Mouse (Mus musculus) right cerebral cortex, postnatal 36 days (tissue): ENCODE results near the gene Pisd.
"Not testable (repeated sequence)": the region's sequence is repeated elsewhere in the genome, so short reads cannot be mapped to it uniquely, and the experiment has no call there.

Experiments used
- DNase-seq, 2 experiments: peaks; one replicate each; pipeline ENCODE4 v3.0.0; 2022; ENCODE audit warnings: low spot score in 2 of 2, mixed read lengths in 1 of 2

Pisd gene

DNA sequence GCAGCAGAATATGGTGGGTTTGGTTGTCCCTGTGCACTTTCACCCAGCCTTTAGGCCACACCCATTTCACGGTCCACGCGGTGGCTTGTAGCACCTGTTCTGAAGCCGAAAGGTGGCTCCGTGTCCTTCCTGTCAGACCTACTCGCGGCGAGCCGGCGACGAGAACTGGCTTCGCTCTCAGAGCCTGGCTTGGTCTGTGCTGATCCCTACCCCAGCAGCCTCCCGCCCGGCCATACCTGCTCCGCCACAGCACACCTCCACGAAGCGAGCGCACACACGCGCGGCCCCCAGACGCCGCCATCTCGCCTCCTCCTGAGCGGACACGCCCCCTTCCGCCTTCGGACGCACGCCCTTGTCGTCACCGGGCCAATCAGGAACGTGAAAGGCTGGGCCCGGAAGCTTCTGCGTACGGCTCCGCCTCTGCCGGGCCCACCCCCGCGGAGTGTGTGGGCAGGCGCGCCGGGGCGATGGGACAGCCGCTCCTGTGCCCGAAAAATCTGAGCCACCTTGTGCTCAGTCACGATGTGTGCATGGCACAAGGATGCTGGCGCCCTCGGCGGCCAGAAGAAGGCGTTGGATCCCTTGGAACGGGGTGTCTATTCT, at the start of gene Pisd:
Gene Pisd (minus strand): TSS at position 334 of the 603 bp plus-strand sequence.
- DNase-seq = peak; percentile 97

DNA sequence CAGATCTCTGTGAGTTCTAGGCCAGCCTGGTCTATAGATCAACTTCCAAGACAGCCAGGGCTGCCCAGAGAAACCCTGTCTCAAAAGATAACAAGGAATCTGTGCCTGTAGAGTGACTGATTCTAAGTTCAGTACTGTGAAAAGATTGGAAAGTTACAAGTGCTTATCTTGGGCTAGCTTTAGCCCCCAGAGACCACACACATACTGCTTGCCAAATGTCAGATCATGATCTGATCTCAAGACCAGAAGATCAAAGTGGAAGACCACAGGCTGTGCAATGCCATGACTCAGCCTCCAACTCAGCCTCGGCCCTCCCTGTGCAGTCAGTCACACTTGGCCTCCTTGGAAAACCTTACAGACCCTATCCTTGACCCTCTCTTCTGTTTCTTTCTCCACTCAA, 49.1 kb upstream of the Pisd start:
- DNase-seq = no peak

DNA sequence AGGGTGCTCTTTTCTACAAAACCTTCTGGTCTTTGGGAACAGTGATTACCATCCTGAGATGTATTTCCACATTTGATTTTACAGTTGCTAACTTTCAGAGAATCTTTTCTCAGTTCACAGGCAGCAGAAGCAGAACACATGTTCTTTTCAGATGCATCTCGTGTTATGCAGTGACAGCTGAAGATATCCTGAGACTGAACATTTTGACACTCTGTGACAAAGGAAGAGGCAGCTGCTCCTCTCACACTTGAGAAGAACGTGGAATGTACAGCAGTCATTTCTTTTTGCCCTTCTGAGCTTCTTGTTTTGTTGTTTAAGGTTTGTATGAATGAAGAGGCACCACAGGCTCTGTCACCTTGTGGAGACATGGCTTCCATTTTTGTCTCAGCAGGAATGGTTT, 44.6 kb upstream of the Pisd start:
- no peak for DNase-seq

DNA sequence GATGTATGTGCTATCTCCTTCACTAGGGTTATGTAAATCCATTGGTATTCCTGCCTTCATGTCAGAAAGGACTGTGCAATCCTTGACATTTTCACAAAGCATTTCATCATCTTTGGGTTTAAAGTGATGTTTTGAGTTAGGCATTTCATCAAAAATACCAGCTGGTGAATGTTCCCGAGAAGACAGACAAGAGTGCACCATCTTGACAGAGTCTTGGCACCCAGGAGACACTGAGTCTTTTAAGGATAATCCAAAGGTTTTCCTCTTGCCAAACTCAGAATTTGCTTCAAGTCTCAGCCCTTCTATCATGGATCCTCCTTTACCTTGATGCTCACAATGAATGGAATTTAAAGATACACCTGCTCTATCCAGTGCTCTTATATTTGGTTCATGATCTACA, 43.3 kb upstream of the Pisd start:
- DNase-seq = not testable (repeated sequence)

DNA sequence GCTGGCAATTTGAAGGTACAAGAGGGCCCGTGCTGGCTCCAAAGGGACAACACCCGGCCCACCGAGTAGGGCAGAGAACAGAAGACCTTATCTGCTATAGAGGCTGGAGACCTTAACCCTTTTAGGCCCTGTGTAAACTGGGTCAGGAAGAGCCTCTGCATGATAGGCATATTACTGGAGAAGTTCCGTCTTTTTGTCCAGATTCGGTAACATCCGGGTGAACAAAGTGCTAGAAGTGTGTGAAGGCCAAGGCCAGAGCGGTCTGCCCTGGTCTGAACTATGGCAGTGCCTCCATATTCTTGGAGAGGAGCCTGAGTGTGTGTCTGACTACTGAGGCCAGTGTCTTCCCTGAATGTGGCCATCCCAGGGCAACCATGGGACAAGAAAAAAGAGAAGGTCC, 41.6 kb upstream of the Pisd start, which contains the start of gene Gm20671:
Gene Gm20671 (minus strand): TSS at position 101 of the 400 bp plus-strand sequence.
- DNase-seq = no peak

DNA sequence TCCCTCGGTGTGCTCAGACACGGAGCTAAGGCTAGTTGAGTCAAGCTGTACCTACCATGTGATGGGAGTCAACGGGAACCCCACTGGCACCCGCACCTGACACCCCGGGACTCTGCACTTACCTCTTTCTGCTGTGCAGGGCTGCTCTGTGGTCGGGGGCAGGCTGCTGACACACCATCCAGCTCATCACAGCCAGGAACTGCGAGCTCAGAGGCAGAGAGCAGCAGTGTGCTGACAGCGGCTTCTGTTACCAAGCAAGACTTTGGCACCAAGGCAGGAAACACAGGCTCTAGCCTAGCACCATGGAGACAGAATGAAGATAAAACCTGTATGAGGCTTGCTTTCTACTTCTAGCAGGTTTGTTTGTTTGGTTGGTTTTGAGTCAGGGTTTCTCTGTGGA, 35.0 kb upstream of the Pisd start:
- no peak for DNase-seq

DNA sequence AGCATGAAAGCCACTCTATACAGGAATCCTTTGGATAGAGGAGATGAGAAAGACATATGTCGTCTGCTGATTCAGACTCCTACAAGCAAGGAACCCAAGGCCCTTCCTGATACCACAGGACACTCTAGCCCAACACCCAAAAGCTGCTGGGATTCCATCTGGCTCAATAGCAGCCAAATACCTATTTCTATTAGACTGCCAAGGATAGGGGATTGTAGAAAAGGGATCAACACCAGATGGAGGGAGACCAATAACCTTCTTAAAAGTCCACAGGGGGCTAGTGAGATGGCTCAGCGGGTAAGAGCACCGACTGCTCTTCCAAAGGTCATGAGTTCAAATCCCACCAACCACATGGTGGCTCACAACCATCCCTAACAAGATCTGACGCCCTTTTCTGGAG, 29.9 kb upstream of the Pisd start:
- no peak for DNase-seq

DNA sequence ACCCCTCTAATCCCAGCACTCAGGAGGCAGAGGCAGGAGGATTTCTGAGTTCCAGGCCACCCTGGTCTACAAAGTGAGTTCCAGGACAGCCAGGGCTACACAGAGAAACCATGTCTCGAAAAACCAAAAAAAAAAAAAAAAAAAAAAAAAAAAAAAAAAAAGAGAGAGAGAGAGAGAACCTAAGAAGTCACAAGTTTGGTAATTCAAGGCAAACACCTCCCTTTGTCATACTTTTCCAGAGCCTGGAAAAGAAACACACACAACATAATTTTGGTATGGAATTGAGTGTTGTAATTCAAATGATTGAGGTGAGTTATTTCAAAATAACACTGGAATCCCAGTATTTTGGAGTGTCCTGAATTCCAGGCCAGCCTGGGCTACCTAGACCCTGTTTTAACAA, 1.0 kb upstream of the Pisd start:
- not testable (repeated sequence) for DNase-seq

DNA sequence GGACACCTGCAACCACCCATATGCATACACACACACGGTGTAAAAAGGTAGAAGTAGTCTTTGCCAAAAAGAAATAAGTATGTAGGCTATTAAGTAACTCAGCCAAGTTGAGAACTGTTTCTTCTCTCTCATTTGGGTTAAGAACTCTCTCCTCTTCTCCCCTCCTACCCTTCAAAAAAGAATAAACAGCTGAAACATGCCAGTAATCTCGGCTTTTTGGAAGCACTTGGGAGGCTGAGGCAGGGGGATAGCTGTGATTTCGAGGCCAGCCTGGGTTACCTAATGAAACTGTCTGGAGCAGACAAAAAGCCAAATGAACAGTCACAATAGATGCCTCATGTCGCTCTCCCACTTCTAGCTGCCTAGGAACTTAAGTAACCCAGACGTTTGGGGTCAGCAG, 720 bp downstream of the Pisd start:
- DNase-seq = no peak

DNA sequence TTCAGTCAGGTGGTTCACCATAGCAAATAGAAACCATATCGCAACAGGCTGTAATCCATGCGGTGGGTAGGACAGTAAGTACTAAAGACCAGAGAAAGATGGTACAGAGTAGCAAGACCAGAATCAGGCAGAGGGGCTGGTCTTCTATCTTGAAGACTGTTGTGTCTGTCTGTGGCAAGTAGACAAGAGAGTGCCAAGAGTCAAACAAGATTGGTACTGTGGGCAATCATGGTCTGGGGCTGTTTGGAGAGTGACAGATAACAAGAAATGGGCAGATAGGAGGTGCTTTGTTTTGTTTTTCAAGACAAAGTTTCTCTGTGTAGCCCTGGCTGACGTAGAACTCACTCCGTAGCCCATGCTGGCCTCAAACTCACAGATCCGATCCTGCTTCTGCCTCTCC, 3.9 kb downstream of the Pisd start:
- DNase-seq = no peak

DNA sequence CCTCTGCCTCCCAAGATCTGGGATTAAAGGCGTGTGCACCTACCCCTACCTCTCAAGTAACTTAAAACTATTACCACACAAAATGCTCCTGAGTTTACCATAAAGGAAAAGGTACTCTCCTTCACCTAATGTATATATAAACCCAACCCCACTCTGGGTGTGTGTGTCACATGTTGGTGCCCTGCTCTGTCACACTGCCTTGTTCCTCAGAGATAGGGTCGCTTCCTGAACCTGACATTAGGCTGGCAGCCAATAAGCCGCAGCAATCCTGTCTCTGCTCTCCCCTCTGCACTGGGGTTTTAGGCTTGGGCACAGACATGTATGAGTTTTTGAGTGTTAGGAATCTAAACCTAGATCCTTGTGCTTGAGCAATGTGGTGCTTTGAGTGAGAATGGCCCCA, 7.3 kb downstream of the Pisd start:
- DNase-seq = no peak

DNA sequence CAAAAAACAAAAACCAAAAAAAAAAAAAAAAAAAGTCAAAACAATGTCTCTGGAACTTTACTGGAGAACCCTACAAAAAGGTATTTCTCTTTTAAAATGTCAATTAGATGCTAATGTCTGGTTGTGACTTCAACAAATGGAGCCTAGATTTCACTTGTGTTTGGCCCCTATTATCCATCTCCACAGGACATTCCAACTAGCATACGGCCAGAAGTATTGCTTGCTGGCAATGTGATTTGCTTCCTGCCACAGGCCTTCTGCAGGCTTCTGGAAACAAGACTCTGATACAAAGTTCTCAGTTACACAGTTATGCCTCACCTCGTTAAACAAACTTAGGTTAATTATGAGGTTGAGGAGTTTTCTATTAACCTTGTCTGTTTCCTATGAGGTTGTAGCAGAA, 13.1 kb downstream of the Pisd start:
- DNase-seq = no peak

DNA sequence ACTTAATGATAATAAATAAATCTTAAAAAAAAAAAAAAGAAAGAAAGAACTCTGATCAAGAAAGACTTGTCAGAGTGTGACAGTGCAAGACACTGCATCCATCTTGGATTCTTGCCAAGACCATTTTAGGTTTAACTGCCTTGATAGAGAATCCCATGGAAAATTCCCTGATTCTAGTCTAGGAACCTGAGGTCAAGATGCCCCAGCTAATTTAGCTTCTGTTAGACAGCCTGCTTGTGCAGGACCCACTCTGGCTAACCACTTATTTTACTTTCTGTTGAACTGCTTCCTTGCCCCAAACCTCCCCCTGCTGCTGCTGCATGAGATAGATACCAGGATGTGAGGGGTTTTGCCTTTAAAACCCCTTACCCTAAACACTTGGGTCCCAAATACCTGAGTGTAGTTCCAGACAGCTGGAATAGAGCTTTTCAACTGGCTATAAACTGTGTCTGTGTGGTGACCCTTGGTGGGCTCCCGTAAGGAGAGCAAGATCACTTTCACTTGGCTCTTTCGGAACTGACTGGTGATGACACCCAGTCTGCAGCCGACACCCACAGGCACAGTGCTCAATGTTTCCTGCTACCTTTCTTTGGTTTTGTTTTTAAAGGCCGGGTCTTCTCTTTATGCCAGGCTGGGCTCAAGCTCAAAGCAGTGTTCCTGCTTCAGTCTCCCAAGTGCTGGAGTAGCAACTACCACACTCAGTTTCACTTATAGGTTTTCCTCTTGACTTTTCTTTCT, 17.6 kb downstream of the Pisd start:
- DNase-seq = no peak

DNA sequence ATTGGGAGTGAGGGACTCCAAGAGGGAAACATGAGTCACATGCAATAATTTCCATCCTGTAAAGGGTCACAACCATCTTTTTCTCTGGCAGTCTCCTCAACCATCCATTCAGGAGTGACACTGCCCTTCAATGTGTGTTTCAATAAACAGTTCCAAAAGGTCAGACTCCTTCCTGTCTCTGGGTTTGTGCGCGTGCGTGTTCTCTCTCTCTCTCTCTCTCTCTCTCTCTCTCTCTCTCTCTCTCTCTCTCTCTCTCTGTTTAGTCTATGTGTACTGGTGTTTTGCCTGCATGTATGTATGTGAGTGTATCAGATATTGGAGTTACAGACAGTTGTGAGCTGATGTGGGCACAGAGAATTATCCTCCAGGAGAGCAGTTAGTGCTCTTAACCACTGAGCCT, 18.4 kb downstream of the Pisd start:
- DNase-seq = no peak

DNA sequence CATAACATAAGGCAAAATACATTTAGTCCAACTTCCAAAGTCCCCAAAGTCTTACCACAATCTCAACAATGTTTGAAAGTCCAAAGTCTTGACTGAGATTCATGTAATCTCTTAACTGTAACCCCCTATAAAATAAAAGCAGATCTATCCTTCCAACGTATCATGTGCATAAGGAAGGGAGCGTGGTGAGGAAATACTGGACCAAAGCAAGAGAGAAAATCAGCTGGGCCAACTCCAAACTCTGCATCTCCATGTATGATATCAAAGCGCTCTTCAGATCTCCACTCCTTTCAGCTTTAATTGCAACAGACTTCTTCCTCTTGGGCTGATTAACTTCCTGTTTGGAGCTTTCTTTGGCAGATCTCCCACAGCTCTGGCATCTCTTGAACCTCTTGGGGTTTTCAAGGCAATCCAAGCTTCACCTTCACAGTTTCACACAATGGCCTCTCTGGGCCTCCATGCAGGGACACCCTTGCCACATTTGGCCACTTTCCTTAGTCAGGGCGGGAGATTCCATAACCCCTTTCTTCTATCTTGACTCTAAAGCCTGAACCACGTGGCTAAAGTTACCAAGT, 23.8 kb downstream of the Pisd start:
- no peak for DNase-seq

DNA sequence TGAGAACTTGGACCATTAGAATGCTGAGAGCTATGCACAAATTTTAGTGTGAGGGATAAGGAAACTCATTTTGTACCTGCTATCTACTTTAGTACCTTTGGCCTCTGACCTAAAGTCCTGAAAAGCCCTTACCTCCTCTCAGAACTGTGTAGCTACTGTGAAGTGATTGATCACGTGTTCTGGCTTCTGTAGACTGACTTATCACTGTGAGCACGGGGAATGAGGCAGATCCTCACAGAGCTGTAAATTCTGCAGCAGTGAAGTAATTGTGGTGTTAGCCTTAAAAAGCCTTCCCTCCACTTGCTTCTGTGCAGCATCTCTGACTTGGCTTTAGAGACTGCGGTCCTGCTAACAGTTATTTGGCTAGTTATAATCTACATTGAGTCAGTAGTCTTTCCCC, 24.7 kb downstream of the Pisd start:
- no peak for DNase-seq

DNA sequence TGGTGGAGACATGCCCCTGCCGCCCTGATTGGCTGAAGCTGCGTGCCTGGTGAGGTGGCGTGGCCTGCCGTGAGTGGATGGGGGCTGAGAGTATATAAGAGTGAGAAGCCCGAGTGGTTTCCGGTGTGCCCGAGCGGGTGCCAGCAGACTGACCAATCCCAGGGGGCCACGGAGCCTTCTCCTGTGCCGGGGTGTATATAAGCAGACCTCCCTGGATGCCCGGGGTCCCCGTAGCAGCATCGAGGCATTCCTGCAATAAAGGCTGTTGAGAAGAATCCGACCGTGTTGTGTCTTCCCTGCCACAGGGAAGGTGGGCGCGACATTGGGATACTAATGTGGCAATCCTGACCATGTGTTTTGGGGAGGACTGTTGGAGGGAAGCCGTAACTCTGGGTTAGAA, 25.1 kb downstream of the Pisd start:
- DNase-seq = not testable (repeated sequence)

DNA sequence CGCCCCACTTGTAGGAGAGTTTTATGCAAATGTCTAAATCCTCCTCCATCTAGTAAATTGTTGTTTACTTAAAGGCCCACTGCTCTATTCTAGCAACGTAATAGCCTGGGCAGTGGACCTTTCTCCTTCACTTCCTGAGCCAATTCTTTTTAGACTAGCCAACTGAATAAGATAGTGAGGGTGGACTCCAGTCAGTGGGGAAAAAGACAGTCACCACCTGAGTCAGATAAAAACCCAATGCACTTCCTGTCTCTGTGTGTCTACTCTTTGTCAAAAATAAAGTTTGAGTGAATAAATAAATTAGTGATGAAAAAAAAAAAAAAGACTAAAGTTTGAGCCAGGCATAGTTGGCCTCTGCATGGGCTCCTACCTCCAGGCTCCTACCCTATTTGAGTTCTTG, 25.8 kb downstream of the Pisd start:
- DNase-seq = no peak

DNA sequence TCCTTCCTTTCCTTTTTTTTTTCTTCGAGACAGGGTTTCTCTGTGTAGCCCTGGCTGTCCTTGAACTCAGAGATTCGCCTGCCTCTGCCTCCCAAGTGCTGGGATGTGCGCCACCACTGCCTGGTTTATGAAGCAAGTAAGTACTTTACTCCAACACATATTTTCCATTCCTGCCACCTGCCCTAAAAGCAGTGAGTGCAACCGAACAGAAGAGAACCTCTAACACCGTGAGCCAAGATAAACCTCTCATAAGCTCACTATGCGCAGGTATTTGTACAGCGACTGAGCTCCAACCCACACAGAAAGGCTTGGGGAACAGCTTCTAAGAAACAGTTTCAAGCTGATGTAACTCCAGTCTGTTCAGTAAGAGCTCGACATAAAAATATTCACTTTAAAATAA, 29.3 kb downstream of the Pisd start:
- DNase-seq = no peak

DNA sequence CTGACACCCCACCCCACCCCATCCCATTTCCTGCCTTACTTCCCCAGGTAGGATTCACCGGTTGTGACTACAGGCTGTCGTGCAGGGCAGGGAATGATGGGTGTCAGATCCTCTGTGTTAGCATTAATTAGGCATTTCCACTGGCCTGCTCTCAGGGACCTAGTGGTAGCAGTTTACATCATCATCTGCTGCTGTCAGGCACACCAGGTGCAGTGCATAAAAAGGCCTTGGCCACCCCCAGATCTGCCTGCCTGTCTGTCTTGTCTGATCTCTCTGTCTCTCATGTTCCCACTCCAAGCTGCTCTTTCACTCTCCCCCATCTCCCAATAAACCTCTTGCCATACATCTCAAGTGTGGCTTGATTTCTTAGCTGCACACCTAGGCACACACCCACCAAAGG, 33.7 kb downstream of the Pisd start:
- DNase-seq = no peak

DNA sequence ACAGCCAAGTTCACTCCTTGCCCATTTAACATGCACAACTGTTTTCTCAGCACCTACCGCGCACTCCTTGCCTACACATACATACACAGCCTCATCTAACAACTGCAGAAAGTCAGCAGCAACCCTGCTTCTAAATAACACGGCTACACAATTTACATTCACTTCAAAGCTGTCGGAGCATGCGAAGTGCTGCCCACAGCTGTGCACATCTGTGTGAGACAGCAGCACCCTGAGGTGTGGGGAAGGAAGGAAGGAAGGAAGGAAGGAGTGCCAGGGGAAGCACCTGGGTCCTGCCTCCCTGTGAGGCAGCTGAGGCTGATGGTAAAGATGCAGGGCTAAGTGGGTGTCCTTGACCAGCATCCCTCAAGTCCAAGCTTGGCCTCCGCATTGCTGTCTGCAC, 36.5 kb downstream of the Pisd start:
- no peak for DNase-seq

DNA sequence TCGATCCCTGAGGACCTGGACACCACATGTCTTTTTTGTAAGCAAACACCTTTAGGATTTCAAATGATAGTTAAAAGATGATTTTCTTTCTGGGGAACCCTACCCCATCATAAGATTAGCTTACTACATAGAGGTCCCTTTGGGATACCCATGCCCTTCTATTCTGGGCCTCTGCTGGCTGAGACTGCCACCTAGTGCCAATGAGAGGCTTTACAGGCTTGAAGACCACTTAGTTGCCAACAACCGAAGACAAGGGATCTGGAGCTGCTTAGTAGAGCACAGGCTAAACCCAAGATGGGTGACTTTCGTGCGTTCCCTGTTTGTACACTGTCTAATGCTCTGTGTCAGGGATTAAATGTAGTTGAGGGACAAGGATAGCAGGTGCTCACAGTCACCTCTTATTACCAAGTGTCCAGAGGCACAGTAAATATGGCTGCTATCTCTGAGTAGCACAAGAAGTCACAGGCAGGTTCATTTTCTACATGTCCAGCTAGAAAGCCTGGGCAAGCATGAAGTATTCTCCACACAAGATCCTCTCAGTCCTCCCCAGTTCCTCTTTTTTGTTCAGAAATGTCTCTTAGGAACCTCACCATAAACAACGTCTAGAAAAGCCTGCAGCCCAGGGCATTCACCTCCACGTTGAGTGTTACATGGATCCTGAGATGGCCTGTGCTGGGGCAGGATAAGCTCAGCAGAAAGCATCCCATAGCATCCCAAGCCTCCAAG, 37.6 kb downstream of the Pisd start:
- DNase-seq = peak in 1 of 2 experiments; percentile 36
